Mouse (Mus musculus): ENCODE measurements at regions not wholly inside any gene's neighbourhood (a gene's known extent, or its start where the extent isn't known, plus 50 kb on each side); places are given as distances from the start of the nearest gene placed in this dataset.

DNA sequence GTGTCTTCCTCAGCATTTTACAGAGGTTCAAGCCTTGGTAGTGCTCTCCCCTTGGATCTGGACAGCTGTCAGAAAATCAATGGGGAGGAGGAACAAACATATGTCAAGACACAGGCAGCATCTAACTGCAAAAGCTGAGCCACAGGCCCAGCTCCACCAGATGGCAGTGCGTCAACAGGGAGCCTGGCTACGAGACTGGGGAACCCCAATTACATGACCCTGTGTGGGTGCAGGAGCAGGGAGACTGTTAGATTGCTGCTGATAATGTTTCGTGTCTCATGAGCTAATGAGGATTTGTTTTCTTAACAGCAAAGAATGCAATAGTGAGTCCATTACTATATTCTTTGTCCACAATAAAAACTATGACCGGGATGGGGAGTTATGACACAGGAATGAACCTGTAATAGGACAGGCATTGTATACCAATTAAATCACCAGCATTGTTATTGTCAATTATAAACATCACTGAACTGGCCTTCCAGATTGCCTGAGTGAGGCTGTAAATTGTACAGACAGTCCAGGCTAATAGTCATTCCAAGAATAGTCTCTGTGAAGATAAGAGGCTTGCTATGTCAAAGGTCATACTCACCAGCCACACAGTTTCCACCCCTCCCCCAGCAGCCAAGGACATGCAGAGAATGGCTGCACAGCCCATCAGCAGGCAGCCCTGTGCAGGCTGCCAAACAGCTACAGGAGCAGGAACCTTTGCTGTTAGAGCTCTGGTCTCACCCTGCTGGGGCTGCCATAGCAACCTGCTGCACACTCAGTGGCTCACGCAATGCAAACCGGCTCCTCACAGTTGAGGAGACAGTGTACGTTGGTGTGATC lies 58.8 kb upstream of the Barx2 start:
- peak; percentile 81 to 85 for DNase-seq

DNA sequence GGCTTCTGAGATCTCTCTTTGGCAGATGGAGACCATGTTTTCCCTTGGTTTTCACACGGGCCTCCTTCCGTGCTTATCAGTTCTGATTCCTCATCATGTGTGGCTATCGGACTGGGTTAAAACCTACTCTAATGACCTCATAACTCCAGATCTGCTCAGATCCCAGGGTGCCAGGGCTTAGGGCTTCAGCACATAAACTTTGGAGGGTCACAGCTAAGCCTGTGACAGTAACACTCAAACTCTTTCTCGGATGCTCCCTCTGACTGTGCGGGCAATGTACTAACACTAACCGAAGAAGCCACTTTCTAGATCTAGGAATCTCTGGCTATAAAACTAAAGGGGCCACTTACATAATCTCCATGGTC lies 59.3 kb upstream of the Barx2 start:
- no peak for DNase-seq

GRCm38 (mm10) chr9:31976191-31976590 lies 62.9 kb upstream of the Barx2 start:
- DNase-seq: no peak

GRCm38 (mm10) chr9:31978071-31978470 lies 64.8 kb upstream of the Barx2 start:
- no peak for DNase-seq

GRCm38 (mm10) chr9:31979211-31979610 lies 65.9 kb upstream of the Barx2 start:
- DNase-seq: no peak

GRCm38 (mm10) chr9:31980459-31980858 lies 67.2 kb upstream of the Barx2 start:
- no peak for DNase-seq

DNA sequence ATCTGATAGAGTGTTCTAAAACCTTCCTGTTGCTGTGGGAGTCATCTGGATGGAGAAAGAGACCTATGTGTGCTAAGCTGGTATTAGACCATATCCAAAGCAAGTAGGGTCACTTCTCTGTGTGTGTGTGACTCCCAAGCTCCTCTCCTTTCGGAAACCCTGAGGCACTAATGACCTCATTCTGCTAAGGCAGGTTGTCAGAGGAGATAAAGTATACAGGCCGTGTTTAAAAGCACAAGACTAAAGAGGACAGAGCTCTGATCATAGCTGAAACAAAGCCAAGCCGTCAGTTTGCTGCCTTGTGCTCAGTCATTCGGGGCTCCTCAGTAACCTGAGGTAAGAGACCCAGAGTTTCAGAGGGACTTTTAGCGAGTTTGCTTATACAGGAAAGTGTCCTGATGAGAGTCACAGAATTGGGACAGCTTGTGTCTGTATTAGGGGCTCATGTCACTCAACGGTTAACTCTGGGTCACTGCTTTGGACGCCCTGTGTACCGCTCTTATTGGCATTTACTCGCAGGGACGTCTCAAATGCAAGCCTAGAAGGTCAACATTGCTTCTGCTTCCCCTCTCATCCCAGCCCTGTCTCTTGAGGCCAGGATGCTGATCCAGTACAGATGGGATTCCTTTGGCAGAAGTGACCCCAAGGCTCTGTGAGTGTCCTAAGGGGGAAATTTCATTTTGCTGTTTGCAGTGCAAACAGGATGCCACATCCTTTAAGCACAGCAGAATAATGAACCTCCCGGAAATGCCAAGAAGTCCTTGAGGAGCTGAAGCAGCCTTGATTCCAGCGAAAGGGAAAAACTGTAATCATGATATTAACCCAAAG lies 70.7 kb upstream of the Barx2 start:
- DNase-seq: peak; percentile 18 to 31

- peak in 1 of 2 experiments; percentile 17 for DNase-seq
Measured at GRCm38 (mm10) chr9:31988826-31989225, 75.6 kb upstream of the Barx2 start.

DNA sequence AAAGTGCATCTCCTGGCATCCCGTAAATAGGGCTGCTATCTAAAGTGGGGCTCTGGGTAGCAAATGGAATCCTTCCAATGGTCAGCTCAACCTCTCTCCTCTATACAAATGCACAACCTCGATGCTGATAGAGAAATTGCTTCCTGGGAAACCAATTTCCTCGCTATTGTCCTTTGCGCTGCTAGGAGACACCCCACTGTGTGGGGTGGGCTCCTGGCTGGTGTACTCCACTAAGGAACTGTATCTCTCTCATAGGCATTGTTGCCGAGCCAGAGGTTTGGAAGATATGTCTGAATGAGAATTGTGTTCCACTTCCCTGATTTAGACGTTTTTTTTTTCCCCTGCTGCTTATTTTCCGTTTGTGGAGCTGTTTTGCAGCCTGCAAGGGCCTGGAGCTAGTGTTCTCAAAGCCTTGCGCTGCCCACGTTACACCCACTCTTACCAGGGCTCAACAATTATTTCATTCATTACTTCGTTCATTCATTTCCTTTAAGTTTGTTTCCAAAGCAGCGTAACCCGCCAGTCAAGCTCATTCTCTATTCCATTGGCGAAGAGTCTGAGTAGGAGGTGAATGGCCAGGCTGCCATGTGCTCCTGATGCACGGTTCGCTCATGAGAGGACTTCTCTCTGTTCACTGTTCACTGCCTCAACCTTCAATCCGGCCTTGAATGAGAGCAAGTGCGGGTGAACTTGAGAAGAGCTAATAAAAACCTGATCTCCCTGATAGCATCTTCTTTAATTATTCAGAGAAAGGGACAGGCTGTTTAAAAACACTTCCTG lies 76.5 kb upstream of the Barx2 start:
- no peak for DNase-seq

GRCm38 (mm10) chr9:31990456-31990855 lies 77.2 kb upstream of the Barx2 start:
- no peak for DNase-seq

- DNase-seq: no peak
Measured at GRCm38 (mm10) chr9:31993631-31994601, 80.7 kb upstream of the Barx2 start.

DNA sequence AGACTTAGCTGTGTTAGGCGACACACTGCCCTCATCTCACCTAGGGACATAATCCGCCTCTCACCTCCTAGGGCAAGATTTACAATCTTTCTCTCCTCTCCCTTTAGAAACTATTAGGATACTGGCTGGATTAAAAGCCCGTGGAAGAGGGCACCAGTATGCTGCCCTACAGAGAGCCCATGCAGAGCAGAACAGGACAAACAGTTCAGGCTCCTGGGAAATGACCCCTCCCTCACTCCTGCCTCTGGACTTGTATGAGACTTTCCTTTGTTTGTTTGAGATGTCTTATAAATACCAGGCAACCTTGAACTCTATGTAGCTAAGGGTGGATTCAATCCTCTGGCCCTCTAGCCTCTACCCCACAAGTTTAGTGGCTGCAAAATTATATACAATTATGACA lies 81.8 kb upstream of the Barx2 start:
- DNase-seq: no peak

DNA sequence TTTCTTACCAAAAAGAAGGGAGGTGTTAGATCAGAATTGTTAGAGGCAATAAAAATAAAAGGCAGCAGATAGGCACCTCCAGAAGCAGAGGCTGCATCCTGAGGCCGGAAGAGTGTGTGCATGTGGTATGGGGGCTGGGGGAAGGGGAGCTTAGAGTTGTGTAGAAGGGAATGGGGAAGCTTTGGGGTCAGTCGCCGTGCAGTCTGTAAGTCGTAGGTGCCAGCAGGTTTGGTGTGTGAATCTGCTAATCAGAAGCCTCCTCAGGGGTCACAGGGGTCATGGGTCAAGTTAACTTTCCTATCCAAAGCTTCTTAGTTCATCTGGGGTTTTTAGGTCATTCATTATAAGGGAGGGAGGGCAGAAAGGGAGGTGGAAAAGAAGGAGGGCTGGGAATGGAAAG lies 82.4 kb upstream of the Barx2 start:
- no peak for DNase-seq

- DNase-seq: peak; percentile 25 to 43
Measured at GRCm38 (mm10) chr9:31996466-31997177, 83.4 kb upstream of the Barx2 start.

GRCm38 (mm10) chr9:31997178-31998097 lies 84.2 kb upstream of the Barx2 start:
- peak; percentile 26 to 49 for DNase-seq

GRCm38 (mm10) chr9:31998488-31999280 lies 85.4 kb upstream of the Barx2 start:
- no peak for DNase-seq

DNA sequence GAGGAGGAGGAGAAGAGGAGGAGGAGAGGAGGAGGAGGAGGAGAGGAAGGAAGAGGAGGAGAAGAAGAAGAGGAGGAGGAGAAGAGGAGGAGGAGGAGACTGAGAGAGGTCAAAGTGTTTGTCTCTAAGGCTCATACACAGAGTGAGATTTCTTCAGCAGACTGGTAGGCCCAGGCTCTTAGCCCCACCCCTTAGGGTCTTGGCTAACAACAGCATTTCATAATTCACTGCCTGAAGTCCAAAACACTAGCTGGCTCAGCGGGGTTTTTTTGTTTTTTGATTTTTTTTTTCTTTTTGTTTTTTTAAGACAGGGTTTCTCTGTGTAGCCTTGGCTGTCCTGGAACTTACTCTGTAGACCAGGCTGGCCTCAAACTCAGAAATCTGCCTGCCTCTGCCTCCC lies 86.5 kb upstream of the Barx2 start:
- DNase-seq: peak in 1 of 2 experiments; percentile 18

- no peak for DNase-seq
Measured at GRCm38 (mm10) chr9:32002924-32003323, 89.7 kb upstream of the Barx2 start.

DNA sequence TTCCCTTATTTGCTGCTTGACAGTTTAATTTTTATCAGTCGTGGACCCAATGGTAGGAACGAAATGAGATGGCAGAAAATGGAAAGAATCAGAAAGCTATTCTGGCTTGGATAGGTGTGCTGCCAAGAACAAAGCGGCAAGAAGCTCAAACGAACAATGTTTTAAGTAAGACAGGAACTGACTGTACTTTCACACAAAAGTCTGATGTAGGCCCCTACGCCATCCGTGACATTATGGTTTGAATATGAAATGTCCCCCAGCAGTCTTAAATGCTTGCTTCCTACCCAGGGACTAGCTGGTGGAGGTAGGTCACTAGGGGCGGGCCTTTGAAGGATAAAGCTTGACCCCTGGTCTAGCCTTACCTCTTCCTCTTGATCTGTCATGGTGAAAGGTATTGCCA lies 90.5 kb upstream of the Barx2 start:
- DNase-seq: no peak
